Mouse (Mus musculus) kidney, adult 2 months (tissue): Measurements from ENCODE around the gene Arrb2. TPM values are rescaled to one million over a fixed set of nuclear protein-coding genes. Genes with fewer than 3 reads are reported as not detected.
A peak's percentile ranks its signal among the peaks of the same experiment; 100 is the strongest.

Experiments used
- DNase-seq: peaks from one replicate; pipeline ENCODE4 v3.0.0; 2021
- H3K27ac ChIP-seq: fragments of 200-500 bp; 2 replicates; pipeline ENCODE4 v1.5.1; 2012; ENCODE audit warnings: low read depth, low read length, control low read depth, inconsistent platforms; ENCODE audit not compliant: insufficient read depth
- H3K27me3 ChIP-seq: fragments of 200-500 bp; replicated peaks from 2 replicates; pipeline ENCODE4 v1.6.1; 2012; ENCODE audit warnings: mild to moderate bottlenecking, moderate library complexity, low read length, inconsistent platforms; ENCODE audit not compliant: control insufficient read depth, insufficient read depth
- H3K36me3 ChIP-seq: fragments of 200-500 bp; 2 replicates; pipeline ENCODE4 v1.6.1; 2012; ENCODE audit warnings: mild to moderate bottlenecking, moderate library complexity, low read length, inconsistent platforms; ENCODE audit not compliant: control insufficient read depth, insufficient read depth
- H3K4me1 ChIP-seq: fragments of 200-500 bp; 2 replicates; pipeline ENCODE4 v1.6.1; 2011; ENCODE audit warnings: low read length; ENCODE audit not compliant: control insufficient read depth, insufficient read depth
- H3K4me3 ChIP-seq: fragments of 200-500 bp; 2 replicates; pipeline ENCODE4 v1.5.1; 2011; ENCODE audit warnings: mild to moderate bottlenecking, low read depth, low read length, control low read depth; ENCODE audit not compliant: insufficient read depth
- CTCF ChIP-seq: fragments of 200-500 bp; conservative IDR thresholded peaks from 2 replicates; pipeline ENCODE4 v1.5.1; 2011; ENCODE audit warnings: low read depth, mild to moderate bottlenecking, control low read depth, low read length, moderate library complexity, mixed read lengths; ENCODE audit not compliant: insufficient read depth, insufficient read length
- POLR2A ChIP-seq: fragments of 200-500 bp; IDR thresholded peaks from one replicate; pipeline ENCODE4 v1.6.1; 2011; ENCODE audit warnings: low read depth, low read length, control low read depth
- WGBS: fragments of 180-500 bp; shearing (Covaris S2); methylation state at CpG from one replicate; pipeline ENCODE4 v1.1.7; 2018; 5-methylcytosine and 5-hydroxymethylcytosine counted together
- polyA plus RNA-seq: library from polyadenylated mRNA; depleted of rRNA; stranded (reverse); fragments of >200 nt; gene quantifications from 2 replicates; pipeline ENCODE4 v1.2.3, GENCODE M21; 2012

Arrb2 gene
- polyA plus RNA-seq, 1 experiment: 33.7 TPM

DNA sequence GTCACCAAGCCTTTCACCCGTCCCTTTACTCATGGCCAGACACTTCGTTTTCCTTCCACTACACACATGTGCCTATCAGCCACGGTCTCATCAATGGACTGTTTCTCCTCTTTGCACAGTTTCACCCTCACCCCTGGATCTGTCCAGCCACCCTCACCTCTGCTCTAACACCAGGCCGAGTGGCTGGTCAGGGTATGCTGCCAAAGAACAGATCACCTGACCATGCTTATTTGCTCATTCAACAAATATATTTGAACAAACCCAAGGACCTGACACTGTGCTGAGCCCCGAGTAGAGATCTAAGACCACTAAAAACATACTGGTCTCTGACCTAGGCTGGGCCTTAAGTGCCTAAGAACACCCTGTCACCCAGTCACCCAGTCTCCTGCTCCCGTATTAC is 12.2 kb downstream of the Arrb2 start:
- H3K4me3 ChIP-seq: no peak overlapping the region
- WGBS: 66% methylated on average over 6 of the region's 6 CpGs
- H3K4me1 ChIP-seq: no peaks in the 10 kb centered on the region
- no peak for TF ChIP-seq POLR2A
- TF ChIP-seq CTCF: no peak
- H3K27ac ChIP-seq: no peak overlapping the region
- no peaks in the 10 kb centered on the region for H3K36me3 ChIP-seq
- no peaks in the 10 kb centered on the region for H3K27me3 ChIP-seq
- no peak for DNase-seq

DNA sequence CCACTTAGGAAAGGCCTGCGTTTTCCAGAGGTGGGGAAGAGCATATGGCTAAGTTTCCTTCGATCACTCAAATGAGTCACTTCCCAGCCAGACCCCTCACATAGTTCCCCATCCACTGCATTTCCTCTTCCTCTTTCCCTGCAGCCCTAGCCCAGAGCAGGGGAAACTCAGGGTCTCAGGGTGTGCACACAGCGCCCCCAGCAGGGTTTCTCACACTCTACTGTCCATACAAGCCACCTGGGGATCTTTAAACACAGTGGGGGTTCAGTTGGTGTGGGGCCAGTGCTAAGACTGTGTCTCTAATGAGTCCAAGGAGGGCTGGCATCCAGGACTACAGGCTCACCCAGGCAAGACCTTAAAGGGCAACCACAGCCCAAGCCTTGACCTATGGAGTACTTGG is 14.3 kb downstream of the Arrb2 start:
- H3K27ac ChIP-seq: no peak overlapping the region
- TF ChIP-seq POLR2A (no peak), CTCF (peak; percentile 11; the same call in 1 of the 2 replicates)
- H3K4me1 ChIP-seq: no peaks in the 10 kb centered on the region
- H3K36me3 ChIP-seq: no peaks in the 10 kb centered on the region
- DNase-seq: no peak
- WGBS: 43% methylated on average over 3 of the region's 3 CpGs
- no peaks in the 10 kb centered on the region for H3K27me3 ChIP-seq
- no peak overlapping the region for H3K4me3 ChIP-seq

DNA sequence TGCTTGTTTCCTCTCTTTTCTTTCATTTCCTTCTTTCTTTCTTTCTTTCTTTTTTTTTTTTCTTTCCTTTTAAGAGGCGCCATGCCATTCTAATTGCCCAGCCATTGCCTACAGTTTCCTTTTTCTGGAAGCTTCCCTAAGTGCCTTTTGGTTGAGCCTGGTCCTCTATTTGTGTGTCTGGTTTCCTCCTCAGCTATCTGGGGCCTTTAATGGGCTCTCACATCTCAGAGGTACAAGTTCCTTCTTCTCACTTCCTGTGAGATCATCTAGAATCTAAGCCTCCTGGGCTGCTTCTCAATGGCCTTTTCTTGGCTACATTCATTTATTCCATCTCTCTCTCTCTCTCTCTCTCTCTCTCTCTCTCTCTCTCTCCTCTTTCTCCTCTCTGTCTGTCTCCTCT is 14.9 kb downstream of the Arrb2 start:
- H3K36me3 ChIP-seq: no peaks in the 10 kb centered on the region
- no peak for DNase-seq
- 77% methylated on average over 1 of the region's 1 CpGs for WGBS
- no peak overlapping the region for H3K27ac ChIP-seq
- TF ChIP-seq CTCF: no peak
- TF ChIP-seq POLR2A: no peak
- H3K4me3 ChIP-seq: no peak overlapping the region
- no peaks in the 10 kb centered on the region for H3K27me3 ChIP-seq
- H3K4me1 ChIP-seq: no peaks in the 10 kb centered on the region

DNA sequence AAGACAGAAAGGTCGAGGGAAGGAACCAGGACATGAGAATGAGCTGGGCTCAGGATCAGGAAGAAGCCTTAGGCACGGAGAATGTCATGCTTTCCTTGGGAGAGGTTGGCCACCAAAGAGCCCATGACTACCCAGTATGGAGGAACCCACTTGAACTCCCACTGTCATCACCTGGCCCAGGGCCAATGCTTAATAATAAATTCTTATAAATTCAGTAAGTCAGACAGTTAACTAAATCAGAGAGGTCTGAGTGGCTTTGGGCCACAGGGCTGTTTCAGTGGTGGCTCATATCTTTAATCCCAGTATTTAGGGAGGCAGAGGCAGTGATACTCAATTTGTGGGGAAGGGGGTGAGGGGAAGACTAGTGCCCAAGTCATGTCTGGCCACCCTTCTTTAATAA is 18.5 kb downstream of the Arrb2 start:
- Histone ChIP-seq H3K27ac (no peak overlapping the region), H3K36me3 (no peaks in the 10 kb centered on the region), H3K4me3 (no peak overlapping the region), H3K27me3 (no peaks in the 10 kb centered on the region), H3K4me1 (0 out of 2 replicates have a peak, but pooled peaks cover 4% of the 10 kb centered on the region)
- DNase-seq: no peak
- TF ChIP-seq CTCF (no peak), POLR2A (no peak)
- WGBS: 88% methylated on average over 2 of the region's 2 CpGs

DNA sequence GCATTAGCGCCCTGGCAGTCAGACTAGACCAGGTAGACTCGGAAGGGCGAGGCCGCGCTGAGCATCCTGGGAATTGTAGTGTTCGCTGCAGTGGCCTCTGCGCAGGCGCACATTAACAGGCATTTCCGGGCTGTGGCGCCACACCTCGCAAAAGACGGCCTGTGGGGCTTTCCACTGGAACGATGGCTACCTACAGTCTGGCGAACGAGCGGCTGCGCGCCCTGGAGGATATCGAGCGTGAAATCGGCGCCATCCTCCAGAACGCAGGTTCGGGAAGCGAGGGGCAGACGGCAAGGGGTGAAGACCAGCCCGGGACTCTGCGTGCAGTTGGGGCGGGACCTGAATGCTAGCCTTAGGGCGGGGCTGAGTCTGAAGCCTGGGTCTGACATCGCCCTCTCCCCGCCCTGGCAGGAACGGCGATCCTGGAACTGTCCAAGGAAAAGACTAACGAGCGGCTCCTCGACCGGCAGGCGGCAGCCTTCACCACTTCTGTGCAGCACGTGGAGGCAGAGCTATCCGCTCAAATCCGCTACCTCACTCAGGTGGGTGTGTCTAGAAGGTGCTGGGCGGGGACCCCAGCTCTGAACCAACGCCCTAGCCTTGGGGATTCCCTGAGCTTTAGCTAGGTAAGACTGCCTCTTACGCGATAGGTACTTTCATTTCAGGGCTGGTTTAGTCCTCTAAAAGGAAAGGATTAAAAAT is 19.5 kb downstream of the Arrb2 start, which contains the start of gene Med11:
Med11 (plus strand) TSS at position 123 of the 702 bp plus-strand sequence.
- WGBS: under 1% methylated on average over 46 of the region's 46 CpGs
- peak; percentile 99 for DNase-seq
- TF ChIP-seq CTCF (peak; percentile 96), POLR2A (peak; percentile 32)

DNA sequence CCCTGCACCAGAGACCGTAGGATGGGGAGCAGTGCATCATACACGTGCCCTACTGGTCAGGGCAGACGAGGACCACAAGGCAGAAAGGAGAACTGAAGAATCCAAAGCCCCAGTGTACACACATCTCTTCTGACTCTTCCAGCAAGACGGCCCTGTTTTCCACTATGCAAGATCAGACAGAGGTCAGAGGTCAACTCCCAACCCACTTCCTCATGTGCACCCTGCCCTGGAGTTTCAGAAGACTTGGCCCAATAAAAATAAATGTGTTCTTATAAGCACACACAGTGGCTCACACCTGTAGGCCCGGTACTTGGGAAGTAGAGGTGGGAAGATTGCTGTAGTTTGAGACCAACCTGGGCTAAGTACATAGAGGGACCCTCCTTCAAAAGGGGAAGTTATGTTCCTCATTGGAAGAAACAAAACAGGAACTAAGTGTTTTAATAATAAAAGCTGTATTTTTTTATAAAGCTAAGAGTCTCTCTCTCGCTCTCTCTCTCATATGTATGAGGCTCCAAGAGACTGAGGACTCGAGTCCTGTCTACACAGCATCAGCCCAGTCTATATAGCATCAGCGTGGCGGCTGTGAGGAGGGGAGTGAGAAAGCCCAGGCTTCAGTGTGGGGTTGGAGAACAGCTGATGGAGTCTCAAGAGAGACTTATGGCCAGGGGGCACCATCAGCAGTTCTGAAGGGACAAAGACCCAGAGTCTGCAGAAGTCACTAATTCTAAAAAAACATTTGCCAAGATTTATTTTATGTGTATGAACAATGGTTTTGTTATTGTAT is 21.0 kb downstream of the Arrb2 start:
- Histone ChIP-seq H3K36me3 (no peaks in the 10 kb centered on the region; the same call in 1 of the 2 replicates), H3K4me1 (0 out of 2 replicates have a peak, but pooled peaks cover 4% of the 10 kb centered on the region), H3K27me3 (no peaks in the 10 kb centered on the region), H3K4me3 (no peak overlapping the region), H3K27ac (no peak overlapping the region)
- 78% methylated on average over 9 of the region's 9 CpGs for WGBS
- DNase-seq: peak; percentile 49
- no peak for TF ChIP-seq POLR2A
- no peak for TF ChIP-seq CTCF

More for the DNA sequence above, 19.5 kb downstream of the Arrb2 start, which contains the start of gene Med11:
- H3K4me1 ChIP-seq: 0 out of 2 replicates have a peak, but pooled peaks cover 4% of the 10 kb centered on the region
- H3K36me3 ChIP-seq: no peaks in the 10 kb centered on the region
- H3K4me3 ChIP-seq: peak within 1 kb of the TSS; percentile 77
- H3K27me3 ChIP-seq: no peaks in the 10 kb centered on the region
- peak within 1 kb of the TSS; percentile 98 for H3K27ac ChIP-seq
